Mouse (Mus musculus) cerebellum, postnatal 10 days (tissue): ENCODE measurements at regions not wholly inside any gene's neighbourhood (a gene's known extent, or its start where the extent isn't known, plus 50 kb on each side); places are given as distances from the start of the nearest gene placed in this dataset.

Experiments
- DNase-seq, 2 experiments: peaks; one replicate each; pipeline ENCODE4 v3.0.0; 2021; ENCODE audit warnings: mixed read lengths in 2 of 2

DNA sequence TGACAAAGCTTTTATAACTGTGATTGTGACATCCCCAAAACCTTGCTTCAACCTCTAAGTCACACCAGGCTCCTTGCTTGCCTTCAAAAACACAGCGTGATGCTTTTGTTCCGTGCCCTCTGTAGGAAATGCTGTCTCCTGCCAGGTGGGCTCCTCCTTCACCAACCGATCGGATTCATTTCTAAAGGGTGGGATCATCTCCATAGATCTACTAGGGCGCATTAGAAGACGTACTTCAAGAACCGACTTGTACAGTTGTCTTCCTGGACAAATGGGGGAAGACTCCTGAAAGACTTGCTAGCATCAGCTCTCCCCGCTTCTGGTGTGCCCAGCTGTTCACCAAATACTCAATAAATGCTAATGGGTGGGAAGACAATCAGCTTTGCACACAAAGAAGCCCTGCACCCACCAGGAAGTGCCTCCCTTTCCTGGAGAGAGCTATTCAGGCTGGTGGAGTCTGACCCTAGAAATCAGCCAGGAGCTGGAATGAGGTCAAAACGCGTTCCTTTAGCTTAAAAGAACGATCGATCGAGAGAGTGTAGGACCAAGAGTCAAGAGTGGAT is 53.0 kb downstream of the Hoxa1 start:
- DNase-seq = no peak

DNA sequence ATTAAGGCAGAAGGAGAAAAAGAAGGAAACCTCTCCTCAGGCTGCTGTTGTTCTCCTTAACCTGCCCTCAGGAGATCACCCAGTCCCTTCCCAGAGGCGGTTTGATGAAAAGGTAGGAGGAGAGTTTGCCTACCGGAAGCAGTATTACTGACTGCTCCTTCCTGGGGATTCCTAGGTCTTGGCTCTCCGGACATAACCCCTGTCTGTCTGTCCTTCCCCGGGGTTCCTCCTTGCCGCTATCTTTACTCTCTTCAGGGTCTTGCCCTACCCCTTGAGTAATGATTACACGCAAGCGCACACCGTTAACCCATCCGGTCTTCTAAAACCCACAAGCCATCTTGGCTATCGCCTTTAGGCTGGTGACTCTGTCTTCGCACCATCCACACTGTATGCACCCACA is 54.0 kb downstream of the Hoxa1 start:
- DNase-seq = no peak

DNA sequence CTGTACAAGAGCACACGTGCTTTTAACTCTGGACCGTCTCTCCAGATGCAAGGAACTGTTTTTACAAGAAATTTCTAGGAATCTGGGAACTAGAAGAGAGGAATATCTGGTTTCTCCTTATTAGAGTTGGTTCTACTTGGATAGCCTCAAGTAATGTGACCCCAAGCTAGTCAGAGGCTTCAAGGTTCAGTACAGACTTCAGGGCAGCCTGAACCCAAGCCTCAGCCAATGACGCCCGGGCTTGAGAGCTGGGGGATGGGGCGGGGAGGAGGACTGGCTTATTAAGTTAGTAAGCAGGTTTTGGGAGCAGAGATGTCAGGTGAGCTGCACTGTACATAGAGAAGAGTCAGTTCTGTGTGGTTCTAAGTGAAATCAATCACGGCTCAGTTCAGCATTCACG is 54.5 kb downstream of the Hoxa1 start:
- DNase-seq = no peak

DNA sequence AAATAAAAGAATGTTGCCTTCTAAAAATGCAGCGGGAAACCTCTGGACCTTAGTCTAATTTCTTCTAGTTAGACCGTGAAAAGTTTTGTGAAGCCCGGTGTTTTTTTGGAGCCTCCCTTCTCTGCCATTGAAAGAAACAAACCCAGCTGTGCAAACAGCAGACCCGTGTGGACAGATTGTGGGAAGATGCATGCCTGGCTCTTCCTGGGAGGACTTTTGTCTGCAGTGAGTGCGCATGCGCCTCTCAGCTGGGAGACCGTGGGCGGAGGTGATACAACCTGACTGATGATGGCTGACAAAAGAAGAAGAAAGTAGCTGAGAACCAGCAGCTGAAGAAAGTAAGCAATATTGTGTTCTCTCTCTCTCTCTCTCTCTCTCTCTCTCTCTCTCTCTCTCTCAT is 55.4 kb downstream of the Hoxa1 start:
- no peak for DNase-seq

DNA sequence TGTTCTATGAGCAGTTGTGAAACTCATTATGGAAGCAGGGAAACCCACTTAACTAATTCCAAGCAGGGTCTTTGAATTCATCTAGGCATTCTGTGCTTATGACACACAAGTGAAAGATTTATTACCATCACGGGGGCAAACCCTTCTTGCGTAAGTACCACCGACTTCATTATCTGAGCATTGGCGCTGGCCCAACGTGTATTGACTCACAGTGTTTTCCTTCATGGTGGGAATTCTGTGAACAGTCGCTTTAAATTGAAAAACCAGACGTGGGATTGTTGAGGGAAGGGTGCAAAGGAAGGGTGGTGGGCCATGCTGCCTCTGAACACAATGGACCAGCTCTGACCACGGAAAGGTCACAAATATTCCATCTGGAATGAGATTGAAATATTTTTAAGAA is 55.9 kb downstream of the Hoxa1 start:
- no peak for DNase-seq

DNA sequence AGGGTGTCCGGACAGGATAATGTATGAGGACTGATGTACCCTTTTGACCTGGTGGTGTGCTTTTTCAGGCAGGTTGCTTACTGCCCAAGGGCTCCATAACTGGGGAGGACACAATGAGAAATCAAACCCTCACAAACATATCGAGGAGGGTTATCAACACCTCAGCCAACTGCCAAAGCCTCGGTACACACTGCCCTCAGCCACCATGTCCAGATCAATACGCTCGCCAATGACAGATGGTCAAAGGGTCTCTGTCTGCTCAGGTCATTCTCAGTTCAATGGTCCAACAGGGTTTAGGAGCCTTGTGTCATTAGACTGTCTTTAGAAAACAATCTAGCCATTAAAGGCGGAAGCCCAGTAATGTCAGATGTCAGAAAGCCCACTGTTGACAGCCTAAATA is 56.9 kb downstream of the Hoxa1 start:
- no peak for DNase-seq

DNA sequence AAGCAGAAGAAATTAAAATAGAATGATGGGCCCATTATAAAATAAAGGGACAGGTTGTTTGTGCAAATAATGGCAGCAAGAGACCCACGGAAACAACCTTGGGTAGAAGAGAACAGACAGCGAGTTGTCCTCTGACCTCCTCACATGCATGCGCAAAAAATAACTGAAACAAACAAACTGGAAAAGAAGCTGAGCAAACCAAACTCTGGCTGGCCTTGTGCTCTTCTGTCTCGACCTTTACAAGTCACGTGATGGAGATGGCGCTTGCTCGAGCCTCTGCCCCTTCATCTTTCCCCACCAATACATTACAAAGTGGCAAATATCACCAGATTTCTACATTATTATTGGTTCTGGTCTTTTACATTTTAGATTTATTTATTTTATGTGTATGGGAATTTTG is 59.3 kb downstream of the Hoxa1 start:
- DNase-seq = no peak

DNA sequence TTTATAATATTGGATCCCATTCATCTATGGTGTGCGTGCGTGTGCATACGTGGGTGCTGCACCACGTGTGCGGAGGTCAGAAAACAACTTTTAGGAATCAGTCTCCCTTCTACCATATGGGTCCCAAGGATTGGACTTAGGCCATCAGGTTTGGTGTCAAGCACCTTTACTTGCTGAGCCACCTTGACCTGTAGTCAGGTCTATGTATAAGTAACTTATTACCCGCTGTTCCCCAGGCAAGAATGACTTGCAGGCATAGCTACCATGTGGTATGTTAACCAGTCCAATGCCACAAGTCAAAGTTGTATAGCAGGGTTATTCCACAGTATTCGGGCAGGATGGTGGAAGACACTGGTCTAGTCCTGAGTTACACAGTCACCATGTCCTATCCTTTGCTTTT is 62.5 kb downstream of the Hoxa1 start:
- DNase-seq = no peak

DNA sequence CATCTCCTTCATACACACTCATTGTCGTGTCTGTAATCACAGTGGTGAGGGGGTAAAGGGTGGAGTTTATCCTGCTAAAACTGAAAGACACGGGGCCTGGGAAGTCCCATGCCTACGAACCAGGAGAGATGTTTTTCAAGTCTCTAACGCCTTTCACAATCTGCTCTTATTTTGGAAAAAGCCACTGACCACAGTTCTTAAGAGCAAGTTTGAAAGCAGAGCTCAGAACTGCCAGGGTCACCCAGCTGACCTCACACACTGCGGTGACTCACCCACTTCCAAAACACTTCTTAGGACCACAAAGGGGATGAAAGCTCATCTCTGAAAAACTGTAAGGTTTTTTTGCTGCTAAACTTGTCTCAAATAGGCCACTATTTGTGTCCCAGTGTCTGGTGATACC is 66.7 kb downstream of the Hoxa1 start:
- DNase-seq = no peak

DNA sequence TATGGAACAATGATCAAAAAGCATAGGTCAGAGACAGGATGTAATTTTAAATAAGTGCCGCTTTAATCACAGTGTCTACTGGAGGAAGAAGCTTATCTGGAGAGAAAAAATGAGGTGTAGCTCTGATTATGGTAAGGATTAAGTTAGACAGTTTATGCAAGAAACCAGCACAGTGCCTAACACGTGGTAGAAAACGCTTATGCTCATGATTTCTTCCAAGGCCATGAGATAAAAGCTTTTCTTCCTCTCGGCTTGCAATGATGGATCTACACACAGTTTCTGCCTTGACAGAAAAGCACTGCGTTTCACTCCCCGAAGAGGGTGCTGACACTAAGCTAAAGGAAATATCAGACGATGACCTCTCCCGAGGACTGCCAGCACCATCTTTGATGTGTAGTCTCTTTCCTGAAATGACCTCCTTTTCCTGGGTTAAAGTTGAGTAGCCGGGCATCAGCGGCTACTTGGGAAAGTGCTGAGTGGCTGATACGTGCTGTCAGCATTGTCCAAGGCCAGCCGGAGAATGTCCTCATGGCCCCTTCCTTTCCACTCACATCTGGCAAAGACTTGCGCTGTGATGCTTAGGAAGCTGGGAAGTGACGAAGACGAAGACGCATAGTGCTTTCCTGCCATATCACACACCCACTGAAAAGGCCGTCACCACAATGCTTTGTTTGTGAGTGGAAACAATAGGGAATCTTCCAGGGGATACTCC is 72.0 kb downstream of the Hoxa1 start:
- DNase-seq = no peak

DNA sequence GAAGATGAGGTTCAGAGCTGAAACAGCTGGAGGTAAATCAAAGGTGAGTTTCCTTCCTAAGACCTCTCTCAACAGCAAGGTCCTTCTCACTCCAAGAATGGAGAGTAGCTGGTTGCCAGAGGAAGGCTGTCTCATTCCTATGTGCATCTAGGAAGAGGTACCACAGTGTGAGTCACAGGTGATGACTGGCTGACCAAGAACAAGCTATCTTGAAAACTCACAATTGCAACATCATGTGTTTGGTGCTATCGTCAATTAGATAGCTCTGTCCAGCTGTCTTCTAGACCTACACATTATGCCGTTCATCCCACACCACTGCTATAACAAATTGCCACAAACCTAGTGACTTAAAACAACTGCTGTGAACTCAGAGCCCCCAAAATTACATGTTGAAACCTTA is 72.3 kb upstream of the Skap2 start:
- DNase-seq = no peak

DNA sequence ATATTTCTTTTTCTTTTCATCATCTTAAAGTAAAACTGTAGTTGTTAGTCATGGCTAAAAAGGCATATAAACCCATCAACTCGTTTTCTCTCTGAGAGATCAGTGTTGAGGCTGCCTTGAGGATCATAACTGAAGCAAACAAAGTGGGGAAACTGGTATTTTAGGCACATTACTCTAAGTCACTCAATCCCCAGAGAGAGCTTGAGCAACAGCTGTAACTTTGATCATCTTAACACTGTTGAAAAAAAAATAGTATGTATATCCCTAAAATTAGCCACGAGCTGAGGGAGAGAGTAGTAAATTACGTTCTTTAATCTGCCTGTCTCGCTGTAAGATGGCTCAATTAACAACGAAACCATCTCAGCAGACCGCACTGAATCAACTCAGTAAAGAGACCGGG is 67.2 kb upstream of the Skap2 start:
- no peak for DNase-seq

DNA sequence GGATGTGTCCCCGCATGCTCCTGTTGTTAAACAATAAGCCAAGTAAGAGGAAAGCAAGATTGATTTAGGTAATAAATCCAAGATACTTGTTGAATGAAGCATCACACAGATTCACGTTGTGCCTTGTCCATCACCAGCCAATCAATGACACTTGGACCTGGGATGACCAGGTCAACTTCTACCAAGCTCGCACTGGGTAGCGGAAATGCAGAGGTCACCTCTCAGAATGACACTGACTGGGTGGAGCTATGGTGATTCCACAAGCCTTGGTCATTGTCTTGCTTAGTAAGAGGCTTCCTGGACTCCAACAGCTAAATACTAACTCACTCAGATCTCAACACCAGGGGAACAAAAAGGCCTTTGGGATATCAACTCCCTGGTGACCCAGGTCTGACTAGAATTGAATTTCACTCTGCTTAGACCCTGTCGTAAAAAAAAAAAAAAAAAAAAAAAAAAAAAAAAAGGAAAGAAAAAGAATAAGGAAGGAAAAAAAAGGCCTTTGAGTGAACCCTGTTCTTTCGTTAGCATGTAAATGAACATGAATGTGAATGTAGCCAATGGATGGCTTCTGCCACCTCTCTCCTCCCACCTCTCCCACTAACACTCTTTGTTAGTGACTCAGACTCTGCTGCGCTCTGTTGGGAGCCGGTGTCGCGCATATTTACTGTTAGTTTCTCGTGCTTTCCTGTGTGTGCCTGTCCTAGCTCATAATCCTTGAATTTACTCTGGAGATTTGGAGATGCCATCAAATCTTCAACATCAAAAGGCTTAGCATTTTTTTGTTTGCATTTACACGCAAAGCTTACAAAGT is 66.4 kb upstream of the Skap2 start:
- no peak for DNase-seq

DNA sequence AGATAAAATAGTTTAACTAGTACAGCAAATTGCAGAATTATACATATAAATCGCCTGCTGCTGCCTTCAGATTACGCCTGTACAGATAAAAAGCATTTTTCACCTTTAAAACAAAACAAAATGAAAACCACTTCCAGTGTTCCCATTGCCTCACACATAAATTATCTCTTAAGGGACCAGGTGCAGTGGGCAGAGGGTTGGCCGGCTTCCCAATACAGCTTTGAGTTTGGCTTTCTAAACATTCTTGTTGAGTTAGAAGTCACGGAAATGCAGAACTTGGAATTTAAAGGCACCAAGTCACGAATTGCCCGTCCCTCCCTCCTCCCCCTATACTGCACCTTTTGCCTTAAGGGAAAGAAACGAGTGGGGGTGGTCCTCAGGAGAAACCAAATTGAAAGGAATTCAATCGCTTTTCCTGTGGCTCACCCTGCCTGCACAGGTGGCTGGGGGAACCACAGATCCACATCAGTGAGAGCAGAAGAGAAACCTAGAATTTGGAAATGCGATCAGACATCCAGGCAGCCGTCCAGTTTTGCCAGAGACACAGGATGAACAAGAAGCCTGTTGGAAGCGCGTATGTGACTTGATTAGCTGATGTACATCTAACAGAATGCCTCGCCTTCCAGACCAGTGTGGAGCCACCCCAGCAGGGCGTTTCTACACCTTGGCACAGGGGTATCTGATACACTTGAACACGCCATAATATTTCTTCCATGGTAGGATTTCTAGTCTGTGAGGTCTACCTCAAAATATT is 64.0 kb upstream of the Skap2 start:
- peak; percentile 65 to 67 for DNase-seq

DNA sequence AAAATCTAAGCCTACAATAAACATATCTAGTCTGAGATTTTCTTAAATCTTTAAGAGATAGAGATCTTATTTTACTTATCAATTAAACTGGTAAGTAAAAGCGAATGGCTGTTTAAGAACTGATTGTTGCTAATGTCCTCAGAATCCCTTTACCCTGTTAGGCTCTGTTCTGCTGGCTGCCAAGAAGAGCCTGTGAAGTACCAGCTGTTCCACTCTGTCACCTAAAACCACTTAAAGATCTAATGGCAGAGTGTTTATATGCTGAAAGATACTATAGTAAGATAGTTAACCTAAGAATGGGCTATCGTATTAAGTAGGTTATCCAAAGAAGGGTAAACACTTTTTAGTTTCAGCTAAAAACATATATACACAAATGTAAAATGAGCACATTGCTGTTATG is 62.6 kb upstream of the Skap2 start:
- no peak for DNase-seq

DNA sequence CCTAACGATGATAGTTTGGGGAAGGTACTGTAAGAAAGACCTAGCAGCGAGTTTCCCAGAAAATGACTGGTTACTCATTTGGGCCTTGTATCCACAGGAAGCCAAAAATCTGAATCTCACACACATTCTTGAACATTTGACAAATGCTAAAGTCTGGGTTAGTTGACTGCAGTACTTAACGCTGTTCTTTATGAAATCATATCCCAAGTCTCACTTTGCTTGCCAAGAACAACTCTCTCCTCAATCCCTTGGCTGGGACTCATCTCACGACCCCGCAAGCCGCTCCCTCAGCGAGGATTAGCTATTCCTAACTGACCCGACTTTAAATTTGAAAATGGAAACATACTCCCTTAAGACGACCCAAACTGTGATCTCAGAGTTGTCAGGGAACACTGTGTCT is 54.8 kb upstream of the Skap2 start:
- no peak for DNase-seq

DNA sequence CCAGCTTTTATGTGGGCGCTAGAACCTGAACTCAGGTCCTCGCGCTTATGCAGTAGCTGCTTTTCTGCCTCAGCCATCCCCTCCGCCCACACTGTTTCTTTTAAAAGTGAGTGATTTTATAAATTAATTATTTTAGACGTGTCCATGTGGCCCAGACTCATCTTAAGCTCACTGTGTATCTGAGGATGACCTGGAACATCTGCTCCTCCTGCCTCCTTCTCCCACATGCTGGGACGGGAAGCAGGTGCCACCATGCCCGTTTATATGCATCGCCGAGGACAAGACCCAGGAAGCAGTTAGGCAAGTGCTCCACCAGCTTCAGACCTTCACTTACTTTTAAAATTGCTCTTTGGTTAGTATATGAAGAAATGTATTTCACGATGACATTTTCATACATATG is 53.3 kb upstream of the Skap2 start:
- DNase-seq = peak; percentile 31 to 51

DNA sequence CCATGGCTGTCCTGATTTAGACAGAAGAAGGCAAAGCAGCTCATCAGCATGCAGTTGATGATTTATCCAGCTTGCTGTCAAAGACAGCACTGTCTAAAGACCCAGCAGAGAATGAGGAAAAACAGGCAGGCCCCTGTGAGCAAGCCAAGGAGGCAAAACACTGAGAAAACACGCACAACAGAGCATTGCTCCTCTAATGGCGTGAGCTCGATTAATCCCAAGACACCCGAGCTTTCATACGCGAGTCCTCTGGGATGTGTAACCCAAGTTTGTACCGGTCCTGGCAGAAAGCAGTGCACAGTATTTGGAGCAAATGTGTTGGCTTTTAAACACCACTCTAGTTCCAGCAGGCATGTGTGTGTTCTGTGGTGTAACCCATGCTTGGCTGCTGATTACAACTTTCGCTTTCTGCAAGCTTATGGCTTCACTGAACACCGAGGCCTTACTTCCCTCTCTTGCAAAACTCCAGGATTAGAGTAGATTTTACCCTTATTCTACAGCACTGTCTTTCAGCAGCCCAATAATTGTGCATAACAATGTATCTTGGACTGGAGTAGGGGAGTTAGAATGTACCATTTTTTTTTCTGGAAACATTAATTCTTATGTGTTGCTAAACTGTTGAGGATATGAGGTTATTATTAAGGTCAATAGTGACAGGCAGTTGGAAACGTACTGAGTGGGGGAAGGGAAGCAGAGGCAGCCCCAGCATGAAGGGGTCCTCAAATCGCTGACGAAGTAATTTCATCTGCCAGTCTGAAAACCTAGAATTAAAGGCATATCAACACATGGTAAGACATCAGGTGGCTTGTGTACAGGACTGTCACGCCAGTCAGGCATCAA is 52.0 kb upstream of the Skap2 start:
- peak; percentile 32 to 33 for DNase-seq
